Mouse (Mus musculus) limb, embryonic 14.5 days (tissue): ENCODE results near the gene Pdia2. TPM values are rescaled to one million over a fixed set of nuclear protein-coding genes. Genes with fewer than 3 reads are reported as not detected.
A peak's percentile ranks its signal among the peaks of the same experiment; 100 is the strongest.
"Not testable (repeated sequence)": the region's sequence is repeated elsewhere in the genome, so short reads cannot be mapped to it uniquely, and the experiment has no call there.

Source experiments
- ATAC-seq: fragments of 200-750 bp; cut with Nextera tagmentation; 2 replicates; pipeline ENCODE4 v1.8.0; 2017; ENCODE audit warnings: low read depth, moderate number of reproducible peaks, moderate TSS enrichment; ENCODE audit not compliant: low FRiP score
- DNase-seq: peaks from one replicate; pipeline ENCODE4 v3.0.0-alpha.2; 2015; ENCODE audit warnings: low spot score
- H3K27ac ChIP-seq: fragments of 300-500 bp; sonication (generic); replicated peaks from 2 replicates; pipeline ENCODE4 v1.5.1; 2014; ENCODE audit warnings: low read depth, mild to moderate bottlenecking, low read length, moderate library complexity, mixed read lengths
- H3K27me3 ChIP-seq: fragments of 300-500 bp; sonication (generic); 2 replicates; pipeline ENCODE4 v1.6.1; 2014; ENCODE audit warnings: low read length, mixed read lengths; ENCODE audit not compliant: control insufficient read depth, insufficient read depth
- H3K36me3 ChIP-seq: fragments of 300-500 bp; sonication (generic); 2 replicates; pipeline ENCODE4 v1.6.1; 2014; ENCODE audit warnings: mild to moderate bottlenecking, low read length, moderate library complexity, mixed read lengths; ENCODE audit not compliant: control insufficient read depth, insufficient read depth
- H3K4me1 ChIP-seq: fragments of 300-500 bp; sonication (generic); 2 replicates; pipeline ENCODE4 v1.6.1; 2014; ENCODE audit warnings: antibody characterized with exemption, low read length, mixed read lengths; ENCODE audit not compliant: control insufficient read depth, insufficient read depth
- H3K4me2 ChIP-seq: fragments of 300-500 bp; sonication (generic); replicated peaks from 2 replicates; pipeline ENCODE4 v1.6.1; 2014; ENCODE audit warnings: low read depth, mild to moderate bottlenecking, low read length, moderate library complexity; ENCODE audit not compliant: severe bottlenecking
- H3K4me3 ChIP-seq: fragments of 300-500 bp; sonication (generic); replicated peaks from 2 replicates; pipeline ENCODE4 v1.5.1; 2014; ENCODE audit warnings: low read length
- H3K9ac ChIP-seq: fragments of 300-500 bp; sonication (generic); 2 replicates; pipeline ENCODE4 v1.6.1; 2014; ENCODE audit warnings: mild to moderate bottlenecking, low read depth, low read length, moderate library complexity; ENCODE audit not compliant: severe bottlenecking
- H3K9me3 ChIP-seq: fragments of 300-500 bp; sonication (generic); 2 replicates; pipeline ENCODE4 v1.6.1; 2016; ENCODE audit warnings: low read length; ENCODE audit not compliant: control insufficient read depth
- POLR2A ChIP-seq: fragments of 200-500 bp; IDR thresholded peaks from 2 replicates; pipeline ENCODE4 v1.8.0; 2012; ENCODE audit warnings: inconsistent platforms, mild to moderate bottlenecking, moderate library complexity, borderline replicate concordance; ENCODE audit not compliant: insufficient read depth, insufficient read length; ENCODE audit errors: extremely low read depth
- WGBS: fragments of 180-500 bp; shearing (Covaris S2); extraction: QIAGEN DNeasy Blood & Tissue Kit; methylation state at CpG from one replicate; pipeline ENCODE4 v1.1.7; 2014; 5-methylcytosine and 5-hydroxymethylcytosine counted together
- polyA plus RNA-seq, 2 experiments: library from polyadenylated mRNA; depleted of rRNA in 1 of 2; stranded (reverse) in 1 of 2; unstranded in 1 of 2; fragments of >200 nt; fragmentation: Nextera tagmentation in 1 of 2; extraction: Ambion mirVana in 1 of 2; gene quantifications; 2 replicates each; pipeline versions ENCODE4 v1.2.1 to v1.2.3; 2012 to 2014

Pdia2 gene
- polyA plus RNA-seq, 2 experiments = 0.33 to 0.34 TPM

DNA sequence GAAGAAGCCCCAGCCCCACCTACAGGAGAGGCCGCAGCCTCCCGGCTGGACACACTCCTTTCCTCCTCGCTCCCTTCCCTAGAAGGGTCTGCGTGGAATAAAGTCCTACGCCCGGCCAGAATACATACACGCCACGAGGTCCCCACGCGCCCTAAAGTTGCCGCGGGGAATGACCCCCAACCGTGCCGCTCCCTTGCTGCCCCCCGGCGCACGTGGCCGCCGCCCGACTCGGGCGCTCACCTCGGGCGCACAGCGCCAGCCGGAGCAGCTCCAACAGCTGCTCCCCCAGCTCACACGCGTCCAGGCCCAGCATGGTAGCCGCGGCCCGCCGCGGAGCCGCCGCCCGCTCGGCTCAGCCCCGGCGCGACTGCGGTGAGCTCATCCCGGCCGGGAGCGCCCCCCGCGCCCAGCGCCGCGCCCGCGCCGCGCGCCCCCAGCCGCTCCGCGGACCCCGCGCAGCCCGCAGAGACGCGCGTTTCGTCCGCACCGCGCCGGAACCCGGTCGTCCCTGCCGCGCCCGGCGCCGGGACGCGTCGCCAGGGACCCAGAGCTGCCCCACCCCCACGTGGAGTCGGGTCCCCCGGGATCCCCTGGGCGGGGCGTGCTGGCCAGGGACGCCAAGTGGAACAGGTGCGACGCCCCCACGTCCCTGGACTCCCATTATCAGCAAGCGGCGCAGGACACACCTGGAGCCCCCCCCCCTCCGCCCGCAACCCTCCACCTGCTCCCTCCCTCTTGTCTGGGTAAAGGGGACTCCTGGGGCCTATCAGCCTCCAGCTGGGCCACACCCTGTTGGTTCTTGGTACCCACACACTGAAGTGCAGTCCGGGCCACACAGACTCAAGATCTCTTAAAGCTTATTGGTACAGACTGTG is 2.2 kb upstream of the Pdia2 start:
- peak overlapping the region; percentile 45 for H3K4me3 ChIP-seq
- no peaks in the 10 kb centered on the region for H3K9me3 ChIP-seq
- DNase-seq (no peak), ATAC-seq (no peak; the same call in 1 of the 2 replicates)
- peak overlapping the region; percentile 85 for H3K4me2 ChIP-seq
- peaks cover 19% of the 10 kb centered on the region for H3K36me3 ChIP-seq
- H3K27me3 ChIP-seq = peaks cover 35% of the 10 kb centered on the region
- H3K27ac ChIP-seq = no peak overlapping the region
- no peak for TF ChIP-seq POLR2A
- 1% methylated on average over 51 of the region's 92 CpGs for WGBS
- peaks cover 17% of the 10 kb centered on the region for H3K4me1 ChIP-seq
- H3K9ac ChIP-seq = peak overlapping the region; percentile 48

DNA sequence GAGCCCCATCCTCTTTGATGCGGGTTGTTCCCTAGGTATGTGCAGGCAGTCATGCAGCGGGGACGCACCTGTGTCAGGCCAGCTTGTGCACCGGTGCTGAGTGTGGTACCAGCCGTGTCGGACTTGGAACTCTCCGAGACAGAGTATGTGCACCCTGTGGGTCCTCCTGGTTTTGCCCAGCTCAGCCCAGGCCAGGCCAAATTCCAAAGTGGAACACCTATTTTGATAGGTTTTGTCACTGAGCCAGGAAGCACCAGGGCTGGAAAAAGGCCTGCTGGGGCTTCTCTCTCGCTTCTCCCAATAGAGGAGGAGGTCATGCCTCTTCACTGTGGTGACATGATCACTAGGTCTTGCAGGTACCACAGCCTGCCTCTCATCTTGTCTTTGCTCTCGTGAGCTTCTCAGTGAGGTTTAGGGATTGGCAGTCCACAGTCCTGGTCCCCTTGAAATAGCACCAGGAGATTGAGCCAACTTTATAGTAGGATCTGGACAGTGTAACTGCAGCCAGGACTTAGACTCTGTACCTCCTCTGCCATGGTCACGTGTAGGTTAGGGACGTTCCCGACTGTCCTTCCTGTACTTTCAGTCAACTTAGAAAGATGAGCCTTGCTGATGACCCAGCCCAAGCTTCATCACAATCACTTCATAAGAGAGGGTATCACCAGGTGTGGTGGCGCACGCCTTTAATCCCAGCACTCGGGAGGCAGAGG is 6.3 kb downstream of the Pdia2 start:
- H3K36me3 ChIP-seq = peaks cover 93% of the 10 kb centered on the region
- H3K9ac ChIP-seq = no peak overlapping the region
- no peak overlapping the region for H3K4me3 ChIP-seq
- H3K4me1 ChIP-seq = no peaks in the 10 kb centered on the region
- H3K9me3 ChIP-seq = no peaks in the 10 kb centered on the region
- no peak overlapping the region for H3K4me2 ChIP-seq
- H3K27me3 ChIP-seq = no peaks in the 10 kb centered on the region
- no peak overlapping the region for H3K27ac ChIP-seq
- ATAC-seq (no peak), DNase-seq (no peak)
- no peak for TF ChIP-seq POLR2A
- 95% methylated on average over 15 of the region's 15 CpGs for WGBS

DNA sequence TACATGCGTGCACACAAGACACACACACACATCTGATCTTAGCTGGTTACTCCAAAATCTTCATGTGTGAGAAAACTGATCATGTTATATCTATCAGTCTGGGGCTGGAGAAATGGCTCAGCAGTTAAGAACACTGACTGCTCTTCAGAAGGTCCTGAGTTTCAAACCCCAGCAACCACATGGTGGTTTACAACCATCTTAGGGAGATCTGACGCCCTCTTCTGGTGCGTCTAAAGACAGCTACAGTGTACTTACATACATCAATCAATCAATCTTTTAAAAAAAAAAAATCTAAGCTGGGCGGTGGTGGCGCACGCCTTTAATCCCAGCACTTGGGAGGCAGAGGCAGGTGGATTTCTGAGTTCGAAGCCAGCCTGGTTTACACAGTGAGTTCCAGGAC is 7.4 kb downstream of the Pdia2 start:
- WGBS = 91% methylated on average over 7 of the region's 7 CpGs
- not testable (repeated sequence) for H3K27me3 ChIP-seq

DNA sequence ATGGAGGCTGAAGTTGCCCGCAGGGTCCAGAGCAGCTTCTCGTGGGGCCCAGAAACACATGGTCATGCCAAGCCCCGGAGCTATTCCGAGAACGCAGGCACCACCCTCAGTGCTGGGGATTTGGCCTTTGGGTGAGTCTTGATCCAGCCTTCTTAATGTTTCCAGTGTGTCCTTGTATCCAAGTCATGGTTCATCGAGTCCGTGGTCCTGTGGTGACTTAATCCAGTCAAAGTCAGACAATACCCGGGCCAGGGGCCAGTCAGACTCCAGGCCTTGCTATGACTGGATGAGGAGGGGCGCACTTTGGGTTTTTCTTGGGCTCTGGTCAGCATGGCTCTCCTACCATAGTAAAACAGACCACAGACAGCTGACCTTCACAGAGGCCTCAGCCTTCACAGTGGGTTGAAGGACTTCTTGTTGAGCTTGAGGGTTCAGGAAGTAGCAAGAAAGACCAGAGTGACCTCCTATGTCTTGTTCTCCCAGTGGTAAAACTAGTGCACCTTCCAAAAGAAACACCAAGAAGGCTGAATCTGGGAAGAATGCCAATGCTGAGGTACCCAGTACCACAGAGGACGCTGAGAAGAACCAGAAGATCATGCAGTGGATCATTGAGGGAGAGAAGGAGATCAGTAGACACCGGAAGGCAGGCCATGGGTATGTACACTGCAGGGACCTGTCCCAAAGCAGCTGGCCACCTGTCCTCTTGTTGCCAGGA is 10.6 kb downstream of the Pdia2 start:
- Histone ChIP-seq H3K4me2 (no peak overlapping the region), H3K4me3 (no peak overlapping the region), H3K27me3 (no peaks in the 10 kb centered on the region), H3K9ac (no peak overlapping the region), H3K27ac (no peak overlapping the region), H3K9me3 (no peaks in the 10 kb centered on the region), H3K36me3 (peaks cover 93% of the 10 kb centered on the region), H3K4me1 (no peaks in the 10 kb centered on the region)
- no peak for ATAC-seq
- TF ChIP-seq POLR2A = no peak
- 97% methylated on average over 11 of the region's 11 CpGs for WGBS
- no peak for DNase-seq

More for the DNA sequence above, 7.4 kb downstream of the Pdia2 start:
- H3K4me3 ChIP-seq, H3K4me1 ChIP-seq, H3K4me2 ChIP-seq, H3K27ac ChIP-seq, DNase-seq, H3K9me3 ChIP-seq, ATAC-seq, H3K9ac ChIP-seq: not testable (repeated sequence)
- H3K36me3 ChIP-seq = peaks cover 93% of the 10 kb centered on the region

DNA sequence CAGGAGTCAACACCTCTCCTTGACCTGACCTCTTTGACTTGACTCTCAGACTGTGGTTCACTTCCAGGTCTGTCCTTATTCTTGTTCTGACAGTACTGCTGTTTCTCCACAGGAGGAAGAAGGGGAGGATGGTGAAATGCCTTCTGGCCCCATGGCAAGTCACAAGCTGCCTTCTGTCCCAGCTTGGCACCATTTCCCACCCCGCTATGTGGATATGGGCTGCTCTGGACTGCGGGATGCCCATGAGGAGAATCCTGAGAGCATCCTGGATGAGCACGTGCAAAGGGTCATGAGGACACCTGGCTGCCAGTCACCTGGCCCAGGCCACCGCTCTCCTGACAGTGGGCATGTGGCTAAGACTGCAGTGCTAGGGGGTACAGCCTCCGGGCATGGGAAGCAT is 11.3 kb downstream of the Pdia2 start:
- 98% methylated on average over 5 of the region's 5 CpGs for WGBS
- Histone ChIP-seq H3K36me3 (peaks cover 90% of the 10 kb centered on the region), H3K9ac (no peak overlapping the region), H3K4me1 (no peaks in the 10 kb centered on the region), H3K9me3 (no peaks in the 10 kb centered on the region), H3K4me2 (no peak overlapping the region), H3K4me3 (no peak overlapping the region), H3K27ac (no peak overlapping the region), H3K27me3 (no peaks in the 10 kb centered on the region)
- no peak for TF ChIP-seq POLR2A
- ATAC-seq (no peak), DNase-seq (no peak)
